In the genomic region with DNA sequence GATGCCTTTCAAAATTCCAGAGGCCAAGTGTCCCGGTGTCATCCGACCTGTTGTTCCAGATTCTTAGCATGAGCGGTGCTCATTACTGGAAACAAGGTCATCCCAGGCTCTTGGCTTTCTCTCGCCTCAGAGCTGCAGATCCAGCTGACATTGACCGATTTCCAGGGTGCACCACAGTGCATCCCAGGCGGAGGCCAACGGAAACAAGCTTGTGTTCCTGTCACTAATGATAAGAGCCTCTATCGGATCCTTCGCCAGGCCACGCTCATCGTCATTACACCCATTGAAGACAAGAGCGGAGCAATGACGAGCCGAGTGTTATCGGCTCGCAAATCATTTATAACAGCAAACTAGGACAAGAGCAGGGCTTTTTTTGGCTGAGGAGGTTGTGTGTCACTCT, we compare ENCODE assay signal across 8 mouse cellular contexts.
DNase-seq lines count a peak whose midpoint lies in the region; ATAC-seq lines count a peak whose summit lies in the region.

No protein-coding gene starts in this region.

- no peak overlapping the region for H3K9ac ChIP-seq in hindbrain, embryonic 16.5 days (ENCODE audit: low read depth, low read length)

- intact Hi-C loops in heart, postnatal 10 days (cut with DNase I) = loop anchor here (5.0 kb wide), 2 partner anchors 43 to 72 kb away; no protein-coding TSS in a partner anchor

- H3K4me3 ChIP-seq in hindbrain, embryonic 16.5 days (ENCODE audit: low read length) = no peak overlapping the region

- peak; percentile 19 for DNase-seq in cerebellum, adult 18-20 months
- DNase-seq in adrenal gland, postnatal 14 days = peak; percentile 79
- peak; percentile 69 to 78 for DNase-seq in heart, postnatal 10 days
- DNase-seq in lung, adult 18-20 months = peak; percentile 42 to 46
- DNase-seq in layer of hippocampus, adult 9-11 months = no peak
- no peak for DNase-seq in right cerebral cortex, adult 2 months (ENCODE audit: low spot score in 2 of 2)

- no peaks in the 10 kb centered on the region for H3K36me3 ChIP-seq in hindbrain, embryonic 16.5 days (ENCODE audit: control insufficient read depth, insufficient read depth, low read length)

- no peak for ATAC-seq in cerebellum, adult (ENCODE audit: insufficient number of reproducible peaks, low FRiP score, low TSS enrichment)
- ATAC-seq in hindbrain, embryonic 16.5 days = no peak

- no peaks in the 10 kb centered on the region for H3K27me3 ChIP-seq in hindbrain, embryonic 16.5 days (replicated peaks; ENCODE audit: control insufficient read depth, insufficient read depth, low read length)

- H3K27ac ChIP-seq in hindbrain, embryonic 16.5 days (ENCODE audit: low read depth, low read length) = no peak overlapping the region

- H3K9me3 ChIP-seq in hindbrain, embryonic 16.5 days (ENCODE audit: control insufficient read depth, low read length) = no peaks in the 10 kb centered on the region

- H3K4me2 ChIP-seq in hindbrain, embryonic 16.5 days (ENCODE audit: low read length) = no peak overlapping the region

- no peaks in the 10 kb centered on the region for H3K4me1 ChIP-seq in hindbrain, embryonic 16.5 days (ENCODE audit: control insufficient read depth, insufficient read depth, low read depth, low read length)

- 91% methylated on average over 16 of the region's 16 CpGs for WGBS in hindbrain, embryonic 16.5 days

Comparison
In these comparisons a context has a peak if more than half of its experiments do, and no peak if none do; other contexts are left out.
1. DNase-seq: peak in cerebellum, adult 18-20 months (2 of 2), adrenal gland, postnatal 14 days (single experiment), heart, postnatal 10 days (2 of 2) and lung, adult 18-20 months (2 of 2); none in layer of hippocampus, adult 9-11 months (single experiment) and right cerebral cortex, adult 2 months (0 of 2).